Mouse (Mus musculus): ENCODE measurements around the gene Osbpl2. TPM values are rescaled to one million over a fixed set of nuclear protein-coding genes. Genes with fewer than 3 reads are reported as not detected.

Osbpl2 gene
- polyA plus RNA-seq, 1 experiment from 2014 or later, result 43.7 TPM

- no peaks in the 10 kb centered on the region for H3K27me3 ChIP-seq (ENCODE audit: control insufficient read depth, insufficient read depth, low read length)
- no peaks in the 10 kb centered on the region for H3K4me1 ChIP-seq (ENCODE audit: control insufficient read depth, insufficient read depth, low read length)
- no peak overlapping the region for H3K9ac ChIP-seq (ENCODE audit: low read length)
- no peaks in the 10 kb centered on the region for H3K9me3 ChIP-seq (ENCODE audit: control insufficient read depth, low read length)
- no peak overlapping the region for H3K4me2 ChIP-seq (ENCODE audit: low read depth)
- DNase-seq (ENCODE audit: low spot score) (peak; percentile 60), ATAC-seq (ENCODE audit: insufficient read depth, low FRiP score, low TSS enrichment) (no peak)
- H3K36me3 ChIP-seq (ENCODE audit: control insufficient read depth, insufficient read depth, low read length), result no peaks in the 10 kb centered on the region
- H3K27ac ChIP-seq (ENCODE audit: low read depth, low read length), result no peak overlapping the region
- 61% methylated on average over 7 of the region's 7 CpGs for WGBS
- H3K4me3 ChIP-seq (ENCODE audit: low read depth, low read length), result no peak overlapping the region
Observed at GRCm38 (mm10) chr2:180207840-180208239, 88.7 kb downstream of the Osbpl2 start.

- H3K4me3 ChIP-seq (ENCODE audit: low read depth, low read length), result no peak overlapping the region
- no peak overlapping the region for H3K27ac ChIP-seq (ENCODE audit: low read depth, low read length)
- H3K9ac ChIP-seq (ENCODE audit: low read length), result no peak overlapping the region
- no peak for DNase-seq (ENCODE audit: low spot score)
- H3K4me2 ChIP-seq (ENCODE audit: low read depth), result no peak overlapping the region
- ATAC-seq (ENCODE audit: insufficient read depth, low FRiP score, low TSS enrichment), result no peak
- no peaks in the 10 kb centered on the region for H3K27me3 ChIP-seq (ENCODE audit: control insufficient read depth, insufficient read depth, low read length)
- 84% methylated on average over 1 of the region's 1 CpGs for WGBS
- no peaks in the 10 kb centered on the region for H3K36me3 ChIP-seq (ENCODE audit: control insufficient read depth, insufficient read depth, low read length)
- no peaks in the 10 kb centered on the region for H3K4me1 ChIP-seq (ENCODE audit: control insufficient read depth, insufficient read depth, low read length)
- H3K9me3 ChIP-seq (ENCODE audit: control insufficient read depth, low read length), result no peaks in the 10 kb centered on the region
Observed at GRCm38 (mm10) chr2:180208976-180209375, 89.9 kb downstream of the Osbpl2 start.

GRCm38 (mm10) chr2:180212255-180212654 lies 93.1 kb downstream of the Osbpl2 start:
- no peak overlapping the region for H3K4me2 ChIP-seq (ENCODE audit: low read depth)
- H3K4me1 ChIP-seq (ENCODE audit: control insufficient read depth, insufficient read depth, low read length), result no peaks in the 10 kb centered on the region
- H3K4me3 ChIP-seq (ENCODE audit: low read depth, low read length), result no peak overlapping the region
- no peak overlapping the region for H3K9ac ChIP-seq (ENCODE audit: low read length)
- H3K27me3 ChIP-seq (ENCODE audit: control insufficient read depth, insufficient read depth, low read length), result no peaks in the 10 kb centered on the region
- no peak overlapping the region for H3K27ac ChIP-seq (ENCODE audit: low read depth, low read length)
- 98% methylated on average over 3 of the region's 3 CpGs for WGBS
- no peaks in the 10 kb centered on the region for H3K36me3 ChIP-seq (ENCODE audit: control insufficient read depth, insufficient read depth, low read length)
- H3K9me3 ChIP-seq (ENCODE audit: control insufficient read depth, low read length), result no peaks in the 10 kb centered on the region
- ATAC-seq (ENCODE audit: insufficient read depth, low FRiP score, low TSS enrichment) (no peak), DNase-seq (ENCODE audit: low spot score) (no peak)

Small RNA genes within 50 kb of the gene (microRNA-seq; reads per million reads assigned to microRNA genes)
- not detected for gene Mir7005

Other genes with a start within 250 kb of the Osbpl2 start
- gene Taf4, start 142.7 kb upstream of the Osbpl2 start, polyA plus RNA-seq (2014; fragmentation: Nextera tagmentation; extraction: Ambion mirVana), result 5.5 and 6.2 TPM in 2 replicates
- gene Lsm14b, start 94.3 kb upstream of the Osbpl2 start, polyA plus RNA-seq (2014; fragmentation: Nextera tagmentation; extraction: Ambion mirVana), result 10.1 and 11.6 TPM in 2 replicates
- 770 and 786 TPM in 2 replicates for gene Psma7, start 76.9 kb upstream of the Osbpl2 start, polyA plus RNA-seq (2014; fragmentation: Nextera tagmentation; extraction: Ambion mirVana)
- gene Ss18l1, start 76.8 kb upstream of the Osbpl2 start, polyA plus RNA-seq (2014; fragmentation: Nextera tagmentation; extraction: Ambion mirVana), result 19.2 and 20.9 TPM in 2 replicates
- 26.5 and 31.8 TPM in 2 replicates for gene Mtg2, start 48.7 kb upstream of the Osbpl2 start, polyA plus RNA-seq (2014; fragmentation: Nextera tagmentation; extraction: Ambion mirVana)
- gene Hrh3, start 14.8 kb upstream of the Osbpl2 start, polyA plus RNA-seq (2014; fragmentation: Nextera tagmentation; extraction: Ambion mirVana), result 1.4 and 2.0 TPM in 2 replicates
- gene Adrm1, start 52.2 kb downstream of the Osbpl2 start, polyA plus RNA-seq (2014; fragmentation: Nextera tagmentation; extraction: Ambion mirVana), result 195 and 198 TPM in 2 replicates
- 4.4 and 5.4 TPM in 2 replicates for gene Lama5, start 106.6 kb downstream of the Osbpl2 start, polyA plus RNA-seq (2014; fragmentation: Nextera tagmentation; extraction: Ambion mirVana)
- 478 and 494 TPM in 2 replicates for gene Rps21, start 138.1 kb downstream of the Osbpl2 start, polyA plus RNA-seq (2014; fragmentation: Nextera tagmentation; extraction: Ambion mirVana)
- gene Cables2, start 154.2 kb downstream of the Osbpl2 start, polyA plus RNA-seq (2014; fragmentation: Nextera tagmentation; extraction: Ambion mirVana), result 17.7 and 22.9 TPM in 2 replicates
- gene Rbbp8nl, start 170.6 kb downstream of the Osbpl2 start, polyA plus RNA-seq (2014; fragmentation: Nextera tagmentation; extraction: Ambion mirVana), result 0.09 TPM in 1 of 2 replicates, not detected in the other
- 0.16 and 0.19 TPM in 2 replicates for gene Gata5, start 215.4 kb downstream of the Osbpl2 start, polyA plus RNA-seq (2014; fragmentation: Nextera tagmentation; extraction: Ambion mirVana)